ENCODE assay signal across 21 mouse cellular contexts in genomic region chr3:108987009-108987659, GRCm38 (mm10). TPM values are rescaled to one million over a fixed set of nuclear protein-coding genes. Genes with fewer than 3 reads are reported as not detected.
DNase-seq lines count a peak whose midpoint lies in the region; ATAC-seq and TF ChIP-seq lines count a peak whose summit lies in the region.
"Had no signal": no experiment of that assay in that cellular context is flagged by ENCODE, and none has a peak within 500 bp of the region (broad histone marks: within the 10 kb centered on the region; RNA-seq: fewer than 3 reads in every experiment).

No protein-coding gene starts in this region.

- H3K27ac ChIP-seq in cortical plate, adult 2 months (ENCODE audit: insufficient read depth, low read length) = 0 out of 2 replicates have a peak overlapping the region, but pooled peaks have one; percentile 19
- peak overlapping the region; percentile 58; the same call in 1 of the 2 replicates for H3K27ac ChIP-seq in forebrain, embryonic 15.5 days (replicated peaks)
- peak overlapping the region; percentile 51 for H3K27ac ChIP-seq in hindbrain, embryonic 16.5 days (ENCODE audit: low read depth, low read length)
- peak overlapping the region; percentile 34 for H3K27ac ChIP-seq in midbrain, postnatal 0 days (ENCODE audit: low read depth, low read length)
- H3K27ac ChIP-seq: embryonic facial prominence, embryonic 10.5 days; heart, embryonic 15.5 days; limb, embryonic 15.5 days; macrophage had no signal

- 0 out of 2 replicates have a peak, but pooled peaks cover 2% of the 10 kb centered on the region for H3K4me1 ChIP-seq in cortical plate, adult 2 months (ENCODE audit: control insufficient read depth, insufficient read depth, low read length)
- H3K4me1 ChIP-seq in forebrain, embryonic 15.5 days = no peaks in the 10 kb centered on the region
- peaks cover 3% of the 10 kb centered on the region for H3K4me1 ChIP-seq in hindbrain, embryonic 16.5 days (ENCODE audit: control insufficient read depth, insufficient read depth, low read depth, low read length)
- H3K4me1 ChIP-seq in midbrain, postnatal 0 days (ENCODE audit: insufficient read depth, low read length) = 0 out of 2 replicates have a peak, but pooled peaks cover 2% of the 10 kb centered on the region
- H3K4me1 ChIP-seq: embryonic facial prominence, embryonic 10.5 days; heart, embryonic 15.5 days; limb, embryonic 15.5 days had no signal

- ATAC-seq in forebrain, embryonic 15.5 days (replicated peaks) = peak; percentile 57
- ATAC-seq in hindbrain, embryonic 16.5 days = peak; percentile 67
- ATAC-seq in midbrain, postnatal 0 days (ENCODE audit: low FRiP score) = peak; percentile 79
- ATAC-seq in monocyte, adult 5-6 weeks (replicated peaks; ENCODE audit: insufficient number of reproducible peaks, low FRiP score, low TSS enrichment, poor library complexity, severe bottlenecking) = no peak
- ATAC-seq: inflammation-experienced regulatory T-cells, adult 6 months had no signal

- 61% methylated on average over 12 of the region's 12 CpGs for WGBS in forebrain, embryonic 15.5 days
- 46% methylated on average over 12 of the region's 12 CpGs for WGBS in hindbrain, embryonic 16.5 days
- WGBS in midbrain, postnatal 0 days = 34% methylated on average over 12 of the region's 12 CpGs

- TF ChIP-seq CTCF in cortical plate, adult 2 months (IDR thresholded peaks at IDR 0.05; ENCODE audit: extremely low read depth, insufficient read depth, low read length) = no peak
- no peak for TF ChIP-seq CTCF in midbrain, postnatal 0 days (IDR thresholded peaks at IDR 0.05)

- H3K9ac ChIP-seq in forebrain, embryonic 15.5 days (replicated peaks) = no peak overlapping the region
- H3K9ac ChIP-seq in hindbrain, embryonic 16.5 days (ENCODE audit: low read depth, low read length) = no peak overlapping the region
- H3K9ac ChIP-seq in midbrain, postnatal 0 days (replicated peaks; ENCODE audit: low read length, poor library complexity, severe bottlenecking) = no peak overlapping the region
- H3K9ac ChIP-seq: heart, embryonic 15.5 days; limb, embryonic 15.5 days had no signal

- DNase-seq in midbrain, postnatal 0 days (ENCODE audit: low spot score) = no peak
- DNase-seq in thymus, postnatal 25 days = no peak
- no peak for DNase-seq in left cerebral cortex, adult 8-10 months (ENCODE audit: low spot score in 2 of 2)
- DNase-seq: adrenal gland, postnatal 25 days; heart, adult 11 months; lung, adult 2 months; right cerebral cortex, postnatal 4 days had no signal

- H3K4me3 ChIP-seq in cortical plate, adult 2 months (ENCODE audit: insufficient read depth, low read length) = no peak overlapping the region
- H3K4me3 ChIP-seq in forebrain, embryonic 15.5 days = no peak overlapping the region
- H3K4me3 ChIP-seq in hindbrain, embryonic 16.5 days (ENCODE audit: low read length) = no peak overlapping the region
- H3K4me3 ChIP-seq in midbrain, postnatal 0 days (ENCODE audit: low read depth, low read length) = no peak overlapping the region
- H3K4me3 ChIP-seq: embryonic facial prominence, embryonic 10.5 days; erythroblast, embryonic 14.5 days; heart, embryonic 15.5 days; limb, embryonic 15.5 days; myocyte had no signal

- no peak for TF ChIP-seq POLR2A in cortical plate, adult 2 months (IDR thresholded peaks at IDR 0.05; ENCODE audit: extremely low read depth, insufficient read depth, low read length)

- no peaks in the 10 kb centered on the region for H3K27me3 ChIP-seq in forebrain, embryonic 15.5 days
- H3K27me3 ChIP-seq in hindbrain, embryonic 16.5 days (replicated peaks; ENCODE audit: control insufficient read depth, insufficient read depth, low read length) = no peaks in the 10 kb centered on the region
- H3K27me3 ChIP-seq in midbrain, postnatal 0 days (ENCODE audit: insufficient read depth, low read length) = no peaks in the 10 kb centered on the region
- H3K27me3 ChIP-seq: heart, embryonic 15.5 days; limb, embryonic 15.5 days had no signal

- H3K9me3 ChIP-seq in forebrain, embryonic 15.5 days = no peaks in the 10 kb centered on the region
- no peaks in the 10 kb centered on the region for H3K9me3 ChIP-seq in hindbrain, embryonic 16.5 days (ENCODE audit: control insufficient read depth, low read length)
- no peaks in the 10 kb centered on the region for H3K9me3 ChIP-seq in midbrain, postnatal 0 days (ENCODE audit: low read length)
- H3K9me3 ChIP-seq: embryonic facial prominence, embryonic 10.5 days; heart, embryonic 15.5 days; limb, embryonic 15.5 days had no signal

- peaks cover 17% of the 10 kb centered on the region for H3K36me3 ChIP-seq in forebrain, embryonic 15.5 days
- peaks cover 13% of the 10 kb centered on the region for H3K36me3 ChIP-seq in hindbrain, embryonic 16.5 days (ENCODE audit: control insufficient read depth, insufficient read depth, low read length)
- peaks cover 31% of the 10 kb centered on the region for H3K36me3 ChIP-seq in midbrain, postnatal 0 days (ENCODE audit: insufficient read depth, low read length)
- H3K36me3 ChIP-seq: heart, embryonic 15.5 days had no signal

- no peak overlapping the region for H3K4me2 ChIP-seq in forebrain, embryonic 15.5 days (replicated peaks)
- no peak overlapping the region for H3K4me2 ChIP-seq in hindbrain, embryonic 16.5 days (ENCODE audit: low read length)
- H3K4me2 ChIP-seq in midbrain, postnatal 0 days (ENCODE audit: low read depth, low read length, poor library complexity, severe bottlenecking) = no peak overlapping the region
- H3K4me2 ChIP-seq: heart, embryonic 15.5 days; limb, embryonic 15.5 days had no signal

RNA-seq across cellular contexts. Expression of gene Fam102b, which starts 40.3 kb away (rescaled TPM):
- 14.2 and 14.8 TPM in 2 replicates for polyA plus RNA-seq in cortical plate, adult 2 months (2012; rRNA removed)
- 13.8 and 16.0 TPM in 2 replicates for polyA plus RNA-seq in forebrain, embryonic 15.5 days (2015; fragmentation: Nextera tagmentation; extraction: Ambion mirVana)
- polyA plus RNA-seq in hindbrain, embryonic 16.5 days (2015; fragmentation: Nextera tagmentation; extraction: Ambion mirVana) = 11.0 and 12.6 TPM in 2 replicates
- 84.1 and 100 TPM in 2 replicates for total RNA-seq in midbrain, postnatal 0 days (2014; rRNA removed)
- polyA plus RNA-seq in midbrain, postnatal 0 days (2015; fragmentation: Nextera tagmentation; extraction: Ambion mirVana) = 26.6 and 29.8 TPM in 2 replicates
- 17.6 to 26.8 TPM (median 25.0 TPM) in 3 replicates for total RNA-seq in monocyte, adult 5-6 weeks (2017)
- total RNA-seq in left cerebral cortex, adult 8-10 months (2022) = 10 to 100 TPM; 39.1 to 42.0 (median 40.4) TPM
- polyA plus RNA-seq: erythroblast, embryonic 14.5 days had no signal

RNA-seq across cellular contexts. Expression of gene Gm9857, which starts 46.9 kb away (rescaled TPM):
- not detected in 2 replicates for polyA plus RNA-seq in cortical plate, adult 2 months (2012; rRNA removed)
- polyA plus RNA-seq in forebrain, embryonic 15.5 days (2015; fragmentation: Nextera tagmentation; extraction: Ambion mirVana) = 0.75 and 0.78 TPM in 2 replicates
- not detected in 2 replicates for polyA plus RNA-seq in hindbrain, embryonic 16.5 days (2015; fragmentation: Nextera tagmentation; extraction: Ambion mirVana)
- total RNA-seq in midbrain, postnatal 0 days (2014; rRNA removed) = not detected in 2 replicates
- not detected in 2 replicates for polyA plus RNA-seq in midbrain, postnatal 0 days (2015; fragmentation: Nextera tagmentation; extraction: Ambion mirVana)
- total RNA-seq in monocyte, adult 5-6 weeks (2017) = not detected in 3 replicates
- not detected for total RNA-seq in left cerebral cortex, adult 8-10 months (2022)
- total RNA-seq: adrenal gland, postnatal 25 days; gastrocnemius, adult 18-20 months; layer of hippocampus, adult 8-10 months had no signal
- polyA plus RNA-seq: embryonic facial prominence, embryonic 10.5 days; erythroblast, embryonic 14.5 days; heart, embryonic 15.5 days; inflammation-experienced regulatory T-cells, adult 6 months; kidney, embryonic 16.5 days; limb, embryonic 15.5 days; lung, adult 2 months; macrophage; myocyte had no signal

RNA-seq across cellular contexts. Expression of gene Henmt1, which starts 47.5 kb away (rescaled TPM):
- 1.5 and 1.7 TPM in 2 replicates for polyA plus RNA-seq in cortical plate, adult 2 months (2012; rRNA removed)
- 1.2 and 1.6 TPM in 2 replicates for polyA plus RNA-seq in forebrain, embryonic 15.5 days (2015; fragmentation: Nextera tagmentation; extraction: Ambion mirVana)
- 3.7 and 3.8 TPM in 2 replicates for polyA plus RNA-seq in hindbrain, embryonic 16.5 days (2015; fragmentation: Nextera tagmentation; extraction: Ambion mirVana)
- 1.3 and 2.3 TPM in 2 replicates for total RNA-seq in midbrain, postnatal 0 days (2014; rRNA removed)
- polyA plus RNA-seq in midbrain, postnatal 0 days (2015; fragmentation: Nextera tagmentation; extraction: Ambion mirVana) = 2.2 and 2.6 TPM in 2 replicates
- total RNA-seq in monocyte, adult 5-6 weeks (2017) = not detected in 3 replicates
- total RNA-seq in left cerebral cortex, adult 8-10 months (2022) = 1 to 10 TPM; 2.2 to 4.6 (median 3.5) TPM
- total RNA-seq: adrenal gland, postnatal 25 days; gastrocnemius, adult 18-20 months had no signal
- polyA plus RNA-seq: erythroblast, embryonic 14.5 days; heart, embryonic 15.5 days; macrophage; myocyte had no signal
